Mouse (Mus musculus) lung, adult 2 months (tissue): ENCODE measurements around the gene Cmtm1.

Experiments used
- CTCF ChIP-seq: fragments of 200-500 bp; IDR thresholded peaks from 2 replicates; pipeline ENCODE4 v1.5.1; 2011; ENCODE audit warnings: mild to moderate bottlenecking, low read length, control low read depth; ENCODE audit not compliant: insufficient read depth
- POLR2A ChIP-seq: fragments of 200-500 bp; IDR thresholded peaks from 2 replicates; pipeline ENCODE4 v1.6.1; 2011; ENCODE audit warnings: low read depth, mild to moderate bottlenecking, control low read depth, low read length, borderline replicate concordance; ENCODE audit errors: extremely low read depth

GRCm38 (mm10) chr8:104339983-104340232, 30.0 kb upstream of the Cmtm1 start:
- TF ChIP-seq CTCF (no peak), POLR2A (no peak)
